Mouse (Mus musculus): ENCODE measurements around the gene Clec18a. TPM values are rescaled to one million over a fixed set of nuclear protein-coding genes. Genes with fewer than 3 reads are reported as not detected.
A peak's percentile ranks its signal among the peaks of the same experiment; 100 is the strongest.
"Not testable (repeated sequence)": the region's sequence is repeated elsewhere in the genome, so short reads cannot be mapped to it uniquely, and the experiment has no call there.

Clec18a gene
- polyA plus RNA-seq, 1 experiment from 2014 or later = 0.34 TPM

DNA sequence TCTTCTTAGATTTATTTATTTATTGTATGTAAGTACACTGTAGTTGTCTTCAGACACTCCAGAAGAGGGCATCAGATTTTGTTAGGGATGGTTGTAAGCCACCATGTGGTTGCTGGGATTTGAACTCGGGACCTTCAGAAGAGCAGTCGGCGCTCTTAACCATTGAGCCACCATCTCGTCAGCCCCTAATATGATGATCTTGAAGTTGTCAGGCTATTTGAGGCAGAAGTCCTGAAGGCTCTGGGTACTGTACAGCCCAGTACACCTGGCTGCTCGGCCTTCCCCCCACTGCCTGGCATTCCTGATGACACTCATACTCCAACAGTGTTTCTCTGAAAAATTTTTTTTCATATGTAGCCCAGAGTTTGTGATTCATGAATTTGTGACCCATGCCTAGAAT is 8.3 kb downstream of the Clec18a start:
- not testable (repeated sequence) for H3K4me1 ChIP-seq (ENCODE audit: control insufficient read depth, insufficient read depth, low read length); H3K27ac ChIP-seq (replicated peaks; ENCODE audit: low read depth, low read length); H3K4me3 ChIP-seq (replicated peaks; ENCODE audit: low read depth, low read length); H3K9me3 ChIP-seq (ENCODE audit: control insufficient read depth, low read length); H3K36me3 ChIP-seq (ENCODE audit: control insufficient read depth, insufficient read depth, low read length); H3K27me3 ChIP-seq (ENCODE audit: control insufficient read depth, insufficient read depth, low read length); ATAC-seq (ENCODE audit: low FRiP score, low TSS enrichment); DNase-seq; H3K4me2 ChIP-seq (ENCODE audit: low read length); H3K9ac ChIP-seq (replicated peaks; ENCODE audit: low read length)
- 92% methylated on average over 5 of the region's 5 CpGs for WGBS

GRCm38 (mm10) chr8:111081580-111082258 is 10.5 kb downstream of the Clec18a start:
- Histone ChIP-seq H3K4me3 (replicated peaks; ENCODE audit: low read depth, low read length) (no peak overlapping the region), H3K9ac (replicated peaks; ENCODE audit: low read length) (no peak overlapping the region), H3K27ac (replicated peaks; ENCODE audit: low read depth, low read length) (no peak overlapping the region), H3K4me1 (ENCODE audit: control insufficient read depth, insufficient read depth, low read length) (no peaks in the 10 kb centered on the region), H3K27me3 (ENCODE audit: control insufficient read depth, insufficient read depth, low read length) (no peaks in the 10 kb centered on the region), H3K4me2 (ENCODE audit: low read length) (no peak overlapping the region), H3K36me3 (ENCODE audit: control insufficient read depth, insufficient read depth, low read length) (no peaks in the 10 kb centered on the region), H3K9me3 (ENCODE audit: control insufficient read depth, low read length) (no peaks in the 10 kb centered on the region)
- DNase-seq (peak; percentile 46), ATAC-seq (ENCODE audit: low FRiP score, low TSS enrichment) (no peak)
- WGBS = 24% methylated on average over 12 of the region's 12 CpGs

- ATAC-seq (ENCODE audit: low FRiP score, low TSS enrichment) (no peak), DNase-seq (peak; percentile 46)
- H3K9ac ChIP-seq (replicated peaks; ENCODE audit: low read length) = no peak overlapping the region
- H3K9me3 ChIP-seq (ENCODE audit: control insufficient read depth, low read length) = no peaks in the 10 kb centered on the region
- 28% methylated on average over 6 of the region's 6 CpGs for WGBS
- H3K4me2 ChIP-seq (ENCODE audit: low read length) = no peak overlapping the region
- no peak overlapping the region for H3K4me3 ChIP-seq (replicated peaks; ENCODE audit: low read depth, low read length)
- H3K36me3 ChIP-seq (ENCODE audit: control insufficient read depth, insufficient read depth, low read length) = no peaks in the 10 kb centered on the region
- no peaks in the 10 kb centered on the region for H3K27me3 ChIP-seq (ENCODE audit: control insufficient read depth, insufficient read depth, low read length)
- H3K27ac ChIP-seq (replicated peaks; ENCODE audit: low read depth, low read length) = no peak overlapping the region
- H3K4me1 ChIP-seq (ENCODE audit: control insufficient read depth, insufficient read depth, low read length) = no peaks in the 10 kb centered on the region
Observed at GRCm38 (mm10) chr8:111079861-111080271, 12.4 kb downstream of the Clec18a start.

GRCm38 (mm10) chr8:111079461-111079860 is 12.8 kb downstream of the Clec18a start:
- no peak for DNase-seq
- WGBS = 47% methylated on average over 5 of the region's 5 CpGs

GRCm38 (mm10) chr8:111075926-111076325 is 16.3 kb downstream of the Clec18a start:
- WGBS = 83% methylated on average over 3 of the region's 3 CpGs
- no peak for ATAC-seq (ENCODE audit: low FRiP score, low TSS enrichment)
- H3K9me3 ChIP-seq (ENCODE audit: control insufficient read depth, low read length) = no peaks in the 10 kb centered on the region
- no peak for DNase-seq
- H3K4me1 ChIP-seq (ENCODE audit: control insufficient read depth, insufficient read depth, low read length) = no peaks in the 10 kb centered on the region
- no peaks in the 10 kb centered on the region for H3K36me3 ChIP-seq (ENCODE audit: control insufficient read depth, insufficient read depth, low read length)
- no peaks in the 10 kb centered on the region for H3K27me3 ChIP-seq (ENCODE audit: control insufficient read depth, insufficient read depth, low read length)
- no peak overlapping the region for H3K4me2 ChIP-seq (ENCODE audit: low read length)
- no peak overlapping the region for H3K27ac ChIP-seq (replicated peaks; ENCODE audit: low read depth, low read length)
- no peak overlapping the region for H3K9ac ChIP-seq (replicated peaks; ENCODE audit: low read length)
- no peak overlapping the region for H3K4me3 ChIP-seq (replicated peaks; ENCODE audit: low read depth, low read length)

More at GRCm38 (mm10) chr8:111079461-111079860, 12.8 kb downstream of the Clec18a start:
- H3K4me2 ChIP-seq (ENCODE audit: low read length) = no peak overlapping the region
- no peak for ATAC-seq (ENCODE audit: low FRiP score, low TSS enrichment)
- H3K9me3 ChIP-seq (ENCODE audit: control insufficient read depth, low read length) = no peaks in the 10 kb centered on the region
- H3K36me3 ChIP-seq (ENCODE audit: control insufficient read depth, insufficient read depth, low read length) = no peaks in the 10 kb centered on the region
- no peak overlapping the region for H3K27ac ChIP-seq (replicated peaks; ENCODE audit: low read depth, low read length)
- no peak overlapping the region for H3K4me3 ChIP-seq (replicated peaks; ENCODE audit: low read depth, low read length)
- H3K4me1 ChIP-seq (ENCODE audit: control insufficient read depth, insufficient read depth, low read length) = no peaks in the 10 kb centered on the region
- H3K9ac ChIP-seq (replicated peaks; ENCODE audit: low read length) = no peak overlapping the region
- H3K27me3 ChIP-seq (ENCODE audit: control insufficient read depth, insufficient read depth, low read length) = no peaks in the 10 kb centered on the region

- not testable (repeated sequence) for H3K27ac ChIP-seq (replicated peaks; ENCODE audit: low read depth, low read length); H3K9ac ChIP-seq (replicated peaks; ENCODE audit: low read length); H3K4me1 ChIP-seq (ENCODE audit: control insufficient read depth, insufficient read depth, low read length); H3K27me3 ChIP-seq (ENCODE audit: control insufficient read depth, insufficient read depth, low read length); H3K4me2 ChIP-seq (ENCODE audit: low read length); ATAC-seq (ENCODE audit: low FRiP score, low TSS enrichment); H3K36me3 ChIP-seq (ENCODE audit: control insufficient read depth, insufficient read depth, low read length); H3K4me3 ChIP-seq (replicated peaks; ENCODE audit: low read depth, low read length); DNase-seq; H3K9me3 ChIP-seq (ENCODE audit: control insufficient read depth, low read length)
- 92% methylated on average over 9 of the region's 9 CpGs for WGBS
Observed at GRCm38 (mm10) chr8:111068660-111069059, 23.6 kb downstream of the Clec18a start.

DNA sequence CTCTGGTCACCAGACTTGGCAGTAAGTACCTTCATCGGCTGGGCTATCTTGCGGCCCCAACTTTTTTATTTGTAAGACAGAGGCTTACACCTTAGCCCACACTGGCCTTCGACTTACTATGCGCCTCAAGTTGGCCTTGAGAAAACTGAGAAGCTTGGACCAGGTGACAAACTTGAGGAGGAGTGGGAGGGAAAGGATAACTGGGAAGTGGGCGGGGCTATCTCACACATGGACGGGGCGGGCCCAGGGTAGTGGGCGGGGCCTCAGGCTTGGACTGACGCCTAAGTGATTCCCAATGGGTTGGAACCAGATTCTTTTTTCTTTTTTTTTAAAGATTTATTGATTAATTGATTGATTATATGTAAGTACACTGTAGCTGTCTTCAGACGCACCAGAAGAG is 24.8 kb downstream of the Clec18a start:
- no peaks in the 10 kb centered on the region for H3K9me3 ChIP-seq (ENCODE audit: control insufficient read depth, low read length)
- 31% methylated on average over 10 of the region's 10 CpGs for whole genome bisulfite sequencing

GRCm38 (mm10) chr8:111066308-111066707 is 25.9 kb downstream of the Clec18a start:
- no peaks in the 10 kb centered on the region for H3K9me3 ChIP-seq (ENCODE audit: control insufficient read depth, low read length)
- no peak overlapping the region for H3K4me2 ChIP-seq (ENCODE audit: low read length)
- no peaks in the 10 kb centered on the region for H3K36me3 ChIP-seq (ENCODE audit: control insufficient read depth, insufficient read depth, low read length)
- WGBS = 84% methylated on average over 4 of the region's 4 CpGs
- no peak overlapping the region for H3K9ac ChIP-seq (replicated peaks; ENCODE audit: low read length)
- H3K27ac ChIP-seq (replicated peaks; ENCODE audit: low read depth, low read length) = no peak overlapping the region
- DNase-seq = no peak
- H3K27me3 ChIP-seq (ENCODE audit: control insufficient read depth, insufficient read depth, low read length) = no peaks in the 10 kb centered on the region
- peaks cover under 1% of the 10 kb centered on the region; the same call in 1 of the 2 replicates for H3K4me1 ChIP-seq (ENCODE audit: control insufficient read depth, insufficient read depth, low read length)
- no peak for ATAC-seq (ENCODE audit: low FRiP score, low TSS enrichment)
- no peak overlapping the region for H3K4me3 ChIP-seq (replicated peaks; ENCODE audit: low read depth, low read length)

More for the DNA sequence above, 24.8 kb downstream of the Clec18a start:
- Histone ChIP-seq H3K9ac (replicated peaks; ENCODE audit: low read length) (no peak overlapping the region), H3K4me1 (ENCODE audit: control insufficient read depth, insufficient read depth, low read length) (no peaks in the 10 kb centered on the region), H3K4me2 (ENCODE audit: low read length) (no peak overlapping the region), H3K36me3 (ENCODE audit: control insufficient read depth, insufficient read depth, low read length) (no peaks in the 10 kb centered on the region), H3K27ac (replicated peaks; ENCODE audit: low read depth, low read length) (no peak overlapping the region), H3K4me3 (replicated peaks; ENCODE audit: low read depth, low read length) (no peak overlapping the region), H3K27me3 (ENCODE audit: control insufficient read depth, insufficient read depth, low read length) (no peaks in the 10 kb centered on the region)
- no peak for DNase-seq
- no peak for ATAC-seq (ENCODE audit: low FRiP score, low TSS enrichment)

DNA sequence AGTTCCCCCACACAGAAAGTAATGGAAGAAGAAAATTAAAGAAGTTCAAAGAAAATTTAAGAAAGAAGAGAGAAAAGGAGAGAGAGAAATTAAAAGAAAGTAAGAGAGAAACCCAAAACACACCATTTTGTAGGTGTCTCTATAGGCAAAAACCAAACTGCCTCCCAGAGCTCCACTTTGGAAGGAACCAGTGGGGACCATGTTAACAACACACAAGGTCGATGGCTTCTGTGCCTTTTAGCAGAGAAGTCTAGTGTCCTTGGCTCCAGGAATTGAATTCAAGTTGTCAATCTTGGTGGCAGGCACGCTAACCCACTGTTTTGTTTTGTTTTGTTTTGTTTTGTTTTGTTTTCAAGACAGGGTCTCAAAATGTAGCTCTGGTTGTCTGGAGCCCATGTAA is 29.3 kb downstream of the Clec18a start:
- Histone ChIP-seq H3K36me3 (ENCODE audit: control insufficient read depth, insufficient read depth, low read length) (0 out of 2 replicates have a peak, but pooled peaks cover 8% of the 10 kb centered on the region), H3K27me3 (ENCODE audit: control insufficient read depth, insufficient read depth, low read length) (no peaks in the 10 kb centered on the region), H3K4me2 (ENCODE audit: low read length) (peak overlapping the region; percentile 58), H3K9ac (replicated peaks; ENCODE audit: low read length) (no peak overlapping the region), H3K27ac (replicated peaks; ENCODE audit: low read depth, low read length) (peak overlapping the region; percentile 37; the same call in 1 of the 2 replicates), H3K4me1 (ENCODE audit: control insufficient read depth, insufficient read depth, low read length) (peaks cover 10% of the 10 kb centered on the region), H3K4me3 (replicated peaks; ENCODE audit: low read depth, low read length) (peak overlapping the region; percentile 48; the same call in 1 of the 2 replicates), H3K9me3 (ENCODE audit: control insufficient read depth, low read length) (no peaks in the 10 kb centered on the region)
- 53% methylated on average over 2 of the region's 2 CpGs for WGBS
- ATAC-seq (ENCODE audit: low FRiP score, low TSS enrichment) (no peak), DNase-seq (no peak)

Measured in midbrain, embryonic 14.5 days (tissue).